Mouse (Mus musculus) liver, embryonic 11.5 days (tissue): ENCODE measurements around the gene Lama4. TPM values are rescaled to one million over a fixed set of nuclear protein-coding genes. Genes with fewer than 3 reads are reported as not detected.

Experiments
- ATAC-seq: fragments of 200-750 bp; cut with Nextera tagmentation; replicated peaks from 2 replicates; pipeline ENCODE4 v1.8.0; 2017; ENCODE audit warnings: moderate number of reproducible peaks, mild to moderate bottlenecking, moderate TSS enrichment, moderate library complexity; ENCODE audit not compliant: low FRiP score
- DNase-seq: peaks from one replicate; pipeline ENCODE4 v3.0.0-alpha.2; 2017; ENCODE audit warnings: low spot score
- H3K27ac ChIP-seq: fragments of 300-500 bp; sonication (generic); 2 replicates; pipeline ENCODE4 v1.5.1; 2014; ENCODE audit warnings: mild to moderate bottlenecking, low read depth, low read length, control low read depth
- H3K27me3 ChIP-seq: fragments of 300-500 bp; sonication (generic); replicated peaks from 2 replicates; pipeline ENCODE4 v1.6.1; 2014; ENCODE audit warnings: low read length, mixed read lengths; ENCODE audit not compliant: control insufficient read depth, insufficient read depth
- H3K36me3 ChIP-seq: fragments of 300-500 bp; sonication (generic); 2 replicates; pipeline ENCODE4 v1.6.1; 2014; ENCODE audit warnings: mild to moderate bottlenecking, low read length, moderate library complexity, mixed read lengths; ENCODE audit not compliant: control insufficient read depth, insufficient read depth
- H3K4me1 ChIP-seq: fragments of 300-500 bp; sonication (generic); replicated peaks from 2 replicates; pipeline ENCODE4 v1.6.1; 2014; ENCODE audit warnings: low read length, mixed read lengths; ENCODE audit not compliant: control insufficient read depth, insufficient read depth
- H3K4me2 ChIP-seq: fragments of 300-500 bp; sonication (generic); 2 replicates; pipeline ENCODE4 v1.6.1; 2014; ENCODE audit warnings: mild to moderate bottlenecking, control low read depth, moderate library complexity
- H3K4me3 ChIP-seq: fragments of 300-500 bp; sonication (generic); 2 replicates; pipeline ENCODE4 v1.5.1; 2014; ENCODE audit warnings: low read depth, low read length, control low read depth
- H3K9ac ChIP-seq: fragments of 300-500 bp; sonication (generic); 2 replicates; pipeline ENCODE4 v1.6.1; 2014; ENCODE audit warnings: low read depth, low read length, control low read depth
- H3K9me3 ChIP-seq: fragments of 300-500 bp; sonication (generic); 2 replicates; pipeline ENCODE4 v1.6.1; 2016; ENCODE audit warnings: low read length, inconsistent platforms, mixed read lengths; ENCODE audit not compliant: control insufficient read depth
- WGBS: fragments of 180-500 bp; shearing (Covaris S2); extraction: QIAGEN DNeasy Blood & Tissue Kit; methylation state at CpG from one replicate; pipeline ENCODE4 v1.1.7; 2014; 5-methylcytosine and 5-hydroxymethylcytosine counted together
- polyA plus RNA-seq: library from polyadenylated mRNA; unstranded; fragments of >200 nt; fragmentation: Nextera tagmentation; extraction: Ambion mirVana; gene quantifications from 2 replicates; pipeline ENCODE4 v1.2.1, GENCODE M21; 2014

Gene Lama4
- polyA plus RNA-seq, 1 experiment from 2014 or later = 6.1 TPM

DNA sequence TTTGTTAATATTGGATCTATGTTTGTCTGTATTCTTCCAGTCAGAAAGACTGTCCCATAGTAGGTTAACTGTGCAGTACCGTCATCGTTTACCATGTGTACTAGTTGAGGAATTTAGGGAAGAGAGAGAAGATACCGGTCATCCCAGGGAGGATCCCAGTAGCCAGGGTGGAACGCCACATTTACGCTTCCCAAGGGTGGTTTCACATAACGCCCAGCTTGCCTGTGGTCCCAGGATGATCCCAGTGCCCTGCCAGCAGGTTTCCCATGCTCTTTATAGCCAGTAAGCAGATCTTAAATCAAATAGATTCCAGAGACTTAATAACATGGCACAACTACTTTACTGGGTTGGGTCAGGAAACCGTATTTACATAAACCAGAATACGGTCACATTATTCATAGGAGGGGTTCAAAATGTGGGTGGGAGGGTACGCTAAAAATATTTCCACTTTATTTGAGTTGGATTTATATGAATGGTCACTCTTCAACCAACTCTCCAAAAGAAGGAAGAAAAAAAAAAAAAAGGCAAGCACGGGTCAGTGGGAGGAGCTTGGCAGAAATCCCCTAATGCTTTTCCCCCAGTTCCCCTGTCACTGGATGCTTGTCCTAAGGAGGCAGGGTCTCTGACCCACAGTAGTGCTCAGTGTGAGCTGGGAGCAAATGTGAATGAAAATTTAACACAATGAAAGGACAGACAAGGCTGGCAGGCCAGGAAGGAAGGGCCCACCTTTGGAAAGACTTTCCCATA is 3.2 kb downstream of the Lama4 start:
- Histone ChIP-seq H3K4me2 (no peak overlapping the region), H3K9ac (no peak overlapping the region), H3K36me3 (no peaks in the 10 kb centered on the region), H3K9me3 (no peaks in the 10 kb centered on the region), H3K27me3 (no peaks in the 10 kb centered on the region), H3K4me1 (no peaks in the 10 kb centered on the region), H3K4me3 (no peak overlapping the region), H3K27ac (no peak overlapping the region)
- 72% methylated on average over 10 of the region's 10 CpGs for WGBS
- DNase-seq (no peak), ATAC-seq (no peak)

GRCm38 (mm10) chr10:38969543-38969942 is 4.2 kb downstream of the Lama4 start:
- Histone ChIP-seq H3K4me3 (no peak overlapping the region), H3K4me2 (no peak overlapping the region), H3K36me3 (no peaks in the 10 kb centered on the region), H3K9me3 (no peaks in the 10 kb centered on the region), H3K27ac (no peak overlapping the region), H3K27me3 (no peaks in the 10 kb centered on the region), H3K9ac (no peak overlapping the region), H3K4me1 (no peaks in the 10 kb centered on the region)
- ATAC-seq (no peak), DNase-seq (no peak)
- WGBS = 65% methylated on average over 2 of the region's 2 CpGs

- ATAC-seq (no peak), DNase-seq (no peak)
- Histone ChIP-seq H3K9ac (no peak overlapping the region), H3K4me2 (no peak overlapping the region), H3K4me3 (no peak overlapping the region), H3K4me1 (no peaks in the 10 kb centered on the region), H3K27me3 (no peaks in the 10 kb centered on the region), H3K9me3 (no peaks in the 10 kb centered on the region), H3K27ac (no peak overlapping the region), H3K36me3 (no peaks in the 10 kb centered on the region)
- 46% methylated on average over 6 of the region's 6 CpGs for WGBS
These were observed 4.7 kb downstream of the Lama4 start for GRCm38 (mm10) chr10:38969975-38970374.

DNA sequence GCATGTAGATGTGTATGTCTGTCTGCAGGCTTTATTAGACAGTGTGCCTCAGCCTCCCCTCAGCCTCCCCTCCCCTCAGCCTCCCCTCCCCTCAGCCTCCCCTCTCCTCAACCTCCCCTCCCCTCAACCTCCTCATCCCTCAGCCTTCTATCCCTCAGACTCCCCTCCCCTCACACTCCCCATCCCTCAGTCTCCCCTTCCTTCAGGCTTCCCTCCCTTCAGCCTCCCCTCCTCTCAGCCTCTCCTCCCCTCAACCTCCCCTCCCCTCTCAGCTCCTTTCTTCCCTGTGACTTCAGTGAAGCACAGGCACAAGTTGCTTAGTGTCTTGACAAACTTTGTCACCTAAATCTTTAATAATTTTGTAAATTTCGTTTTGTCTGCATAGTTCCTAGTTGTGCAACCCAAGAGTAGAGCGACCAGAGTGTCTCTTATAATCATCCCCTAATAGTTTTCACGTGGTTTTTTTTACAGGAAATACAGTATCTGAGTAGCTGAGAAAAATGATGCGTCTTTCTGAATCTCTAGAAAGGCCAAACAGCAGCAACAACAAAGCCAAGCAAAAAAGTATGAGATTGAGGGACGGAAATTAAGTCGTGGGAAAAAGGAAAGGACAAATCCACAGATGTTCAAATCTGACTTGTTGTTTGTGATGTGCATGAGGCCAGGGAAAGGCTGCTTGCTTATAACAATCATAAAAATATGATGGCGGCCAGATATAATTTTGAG is 7.1 kb downstream of the Lama4 start:
- Histone ChIP-seq H3K9ac (no peak overlapping the region), H3K4me3 (no peak overlapping the region), H3K27ac (no peak overlapping the region), H3K27me3 (no peaks in the 10 kb centered on the region), H3K4me1 (no peaks in the 10 kb centered on the region), H3K4me2 (no peak overlapping the region), H3K36me3 (no peaks in the 10 kb centered on the region), H3K9me3 (no peaks in the 10 kb centered on the region)
- DNase-seq (no peak), ATAC-seq (no peak)
- WGBS = 58% methylated on average over 7 of the region's 7 CpGs

DNA sequence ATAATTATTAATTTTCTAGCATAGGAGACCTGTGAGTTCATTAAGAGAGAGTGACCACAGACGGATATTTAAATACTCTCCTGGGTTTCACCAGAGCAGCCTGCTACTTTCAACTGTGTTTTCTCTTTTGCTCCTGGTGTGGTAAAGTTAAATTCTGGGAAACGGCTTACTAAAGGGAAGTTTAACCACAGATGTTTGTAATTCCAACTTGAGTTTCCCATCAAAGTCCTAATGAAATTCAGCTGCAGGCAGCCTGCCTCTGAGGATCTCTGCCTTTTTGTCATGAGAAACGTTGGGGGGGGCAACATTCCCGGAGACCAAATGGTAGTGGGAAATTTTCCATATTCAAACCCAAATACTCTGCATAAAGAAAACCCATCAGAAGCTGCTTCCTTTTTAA is 7.7 kb downstream of the Lama4 start:
- Histone ChIP-seq H3K4me1 (no peaks in the 10 kb centered on the region), H3K36me3 (no peaks in the 10 kb centered on the region), H3K4me2 (no peak overlapping the region), H3K9ac (no peak overlapping the region), H3K9me3 (no peaks in the 10 kb centered on the region), H3K27ac (no peak overlapping the region), H3K27me3 (no peaks in the 10 kb centered on the region), H3K4me3 (no peak overlapping the region)
- WGBS = 58% methylated on average over 4 of the region's 4 CpGs
- ATAC-seq (no peak), DNase-seq (no peak)

DNA sequence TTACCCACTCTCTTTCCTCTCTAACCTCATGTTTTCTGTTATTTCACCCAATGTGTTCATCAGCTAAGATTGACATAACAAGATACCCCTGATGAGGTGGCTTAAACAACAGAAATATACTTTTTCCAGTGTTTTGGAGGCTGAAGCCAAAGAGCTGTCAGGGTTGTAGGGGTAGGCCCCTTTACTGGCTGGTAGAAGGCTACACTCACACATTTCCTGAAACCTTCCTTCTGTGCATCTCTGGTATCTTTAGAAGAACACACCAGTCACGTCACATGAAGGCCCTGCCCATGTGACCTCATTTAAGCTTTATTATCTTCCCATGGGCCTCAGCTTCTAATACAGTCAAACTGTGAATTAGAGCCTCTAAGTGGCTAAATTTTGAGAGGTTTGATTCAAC is 12.9 kb downstream of the Lama4 start:
- Histone ChIP-seq H3K4me1 (no peaks in the 10 kb centered on the region), H3K4me2 (no peak overlapping the region), H3K9ac (no peak overlapping the region), H3K36me3 (no peaks in the 10 kb centered on the region), H3K27me3 (no peaks in the 10 kb centered on the region), H3K4me3 (no peak overlapping the region), H3K27ac (no peak overlapping the region), H3K9me3 (no peaks in the 10 kb centered on the region)
- WGBS = 66% methylated on average over 1 of the region's 1 CpGs
- ATAC-seq = no peak
- DNase-seq = no peak

DNA sequence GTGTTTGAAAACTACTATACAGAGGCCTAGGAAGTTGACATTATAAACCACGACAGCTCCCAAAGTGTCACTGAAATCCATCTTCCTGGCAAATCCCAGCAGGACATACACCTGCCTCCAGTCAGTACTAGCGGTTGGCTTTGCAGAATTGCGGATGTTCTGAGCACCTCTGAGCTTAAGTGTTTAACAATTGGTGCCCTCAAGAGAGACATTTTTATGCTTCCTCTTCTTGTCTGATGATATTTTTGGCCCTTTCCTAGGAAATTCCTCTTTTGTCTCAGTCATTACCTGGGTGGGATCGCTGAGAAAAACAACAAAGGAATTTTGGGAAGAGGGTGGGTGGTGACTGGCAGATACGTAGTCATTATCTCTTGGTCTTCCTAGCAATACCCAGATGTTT is 14.4 kb downstream of the Lama4 start:
- DNase-seq (no peak), ATAC-seq (no peak)
- no peaks in the 10 kb centered on the region for H3K36me3 ChIP-seq
- H3K4me2 ChIP-seq = no peak overlapping the region
- no peak overlapping the region for H3K27ac ChIP-seq
- H3K27me3 ChIP-seq = no peaks in the 10 kb centered on the region
- WGBS = 73% methylated on average over 5 of the region's 5 CpGs
- H3K4me1 ChIP-seq = no peaks in the 10 kb centered on the region
- no peak overlapping the region for H3K9ac ChIP-seq
- no peak overlapping the region for H3K4me3 ChIP-seq
- H3K9me3 ChIP-seq = no peaks in the 10 kb centered on the region

GRCm38 (mm10) chr10:38980980-38981379 is 15.7 kb downstream of the Lama4 start:
- no peak overlapping the region for H3K9ac ChIP-seq
- DNase-seq = no peak
- H3K4me3 ChIP-seq = no peak overlapping the region
- no peaks in the 10 kb centered on the region for H3K36me3 ChIP-seq
- ATAC-seq = no peak
- WGBS = 60% methylated on average over 3 of the region's 3 CpGs
- no peak overlapping the region for H3K27ac ChIP-seq
- no peak overlapping the region for H3K4me2 ChIP-seq
- H3K4me1 ChIP-seq = no peaks in the 10 kb centered on the region
- no peaks in the 10 kb centered on the region for H3K27me3 ChIP-seq
- H3K9me3 ChIP-seq = no peaks in the 10 kb centered on the region
